Mouse (Mus musculus) erythroblast, embryonic 14.5 days (primary cell): ENCODE measurements around the gene Qars.

Source experiments
- GATA1 ChIP-seq: IDR thresholded peaks from 2 replicates; pipeline ENCODE4 v1.6.1; 2012; ENCODE audit warnings: low read length, inconsistent platforms, mixed read lengths
- TAL1 ChIP-seq: IDR thresholded peaks from 3 replicates; pipeline ENCODE4 v1.6.1; 2012; ENCODE audit warnings: low read length, inconsistent platforms, mixed read lengths

DNA sequence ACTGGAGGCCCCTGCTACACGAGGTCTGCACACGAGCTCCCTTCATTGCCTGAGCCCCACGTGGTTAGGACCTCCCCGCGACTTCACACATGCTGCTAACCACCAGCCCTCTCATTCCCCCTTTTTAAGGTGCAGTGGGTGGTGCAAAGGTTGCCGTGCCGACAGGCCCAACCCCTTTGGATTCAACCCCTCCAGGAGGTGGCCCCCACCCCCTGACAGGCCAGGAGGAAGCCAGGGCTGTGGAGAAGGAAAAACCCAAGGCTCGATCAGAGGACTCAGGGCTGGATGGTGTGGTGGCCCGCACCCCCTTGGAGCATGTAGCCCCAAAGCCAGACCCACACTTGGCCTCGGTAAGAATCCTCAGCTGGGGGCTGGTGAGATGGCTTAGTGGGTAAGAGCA lies 12.6 kb upstream of the Qars start:
- no peak for TF ChIP-seq GATA1
- TF ChIP-seq TAL1: no peak
